Mouse (Mus musculus) ovary, adult 18-20 months (tissue): ENCODE measurements around the gene Uap1.

Experiments used
- DNase-seq: peaks from one replicate; pipeline ENCODE4 v3.0.0; 2022; ENCODE audit warnings: low spot score, mixed read lengths

The Uap1 gene

DNA sequence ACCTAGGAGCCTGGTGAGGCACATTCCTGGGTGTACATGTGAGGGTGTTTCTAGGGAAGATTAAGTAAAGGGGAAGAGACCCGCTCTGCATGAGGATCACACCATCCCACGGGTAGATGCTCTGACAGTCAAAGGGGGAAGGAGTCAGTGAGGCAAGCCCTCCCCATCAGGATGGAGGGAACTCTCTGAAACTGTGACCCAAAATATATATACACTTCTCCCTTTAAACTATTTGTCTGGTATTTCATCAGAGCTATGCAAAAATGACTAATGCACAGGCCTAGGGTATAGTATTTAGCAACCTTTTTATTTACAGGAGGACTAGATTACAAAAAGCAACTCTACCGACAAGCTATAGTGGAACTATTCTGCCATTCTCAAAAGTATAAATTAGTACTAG, 9.8 kb downstream of the Uap1 start:
- DNase-seq = no peak

DNA sequence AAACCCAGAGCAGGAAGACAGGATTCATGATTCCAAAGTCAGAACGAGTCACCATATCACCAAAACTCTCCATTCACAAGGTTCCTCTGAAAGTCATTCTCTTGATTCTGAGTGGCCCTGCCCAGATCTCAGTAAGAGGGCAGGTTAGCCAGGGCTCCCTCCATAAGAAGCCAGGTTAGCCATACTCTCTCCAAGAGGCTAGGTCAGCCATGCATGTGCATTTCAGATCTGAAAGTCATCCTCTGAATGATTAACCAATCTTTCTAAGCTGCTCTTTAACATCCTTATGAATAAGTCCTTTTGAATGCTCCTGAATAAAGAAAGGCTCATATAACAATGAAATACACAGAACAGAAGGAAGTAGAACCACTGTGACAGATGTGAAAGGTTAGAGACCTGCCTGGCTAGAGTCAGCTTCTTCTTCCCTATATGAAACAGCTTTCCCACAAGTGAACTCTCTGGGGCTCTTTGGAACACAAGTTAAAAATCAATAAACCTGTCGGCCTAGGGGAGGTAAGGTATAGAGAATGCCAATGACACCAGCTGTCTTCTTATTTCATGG, 10.6 kb downstream of the Uap1 start:
- DNase-seq = no peak

DNA sequence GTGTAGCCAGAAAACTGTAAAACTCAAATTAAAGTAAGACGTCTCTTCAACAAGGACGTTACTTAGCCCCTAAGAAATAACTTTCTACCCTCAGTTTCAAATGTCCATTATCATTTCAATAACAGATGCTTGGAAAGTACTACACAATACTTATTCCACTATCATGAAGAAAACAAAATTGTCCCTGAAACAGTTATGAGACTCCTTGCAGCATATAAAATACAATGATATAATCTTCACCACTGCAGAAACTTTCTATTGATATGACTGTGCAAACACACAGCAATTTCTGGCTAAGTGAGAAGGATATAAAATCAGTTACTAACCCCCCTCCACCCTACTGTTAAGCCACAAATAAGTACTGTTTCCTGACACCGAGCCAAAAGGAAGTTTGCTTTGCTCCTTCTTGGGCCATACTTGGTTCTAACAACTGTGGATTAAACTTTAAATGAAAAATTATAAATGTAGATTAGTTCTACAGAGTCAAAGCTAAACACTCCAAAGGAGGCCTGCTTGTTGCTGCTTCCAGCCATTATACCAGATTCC, 11.3 kb downstream of the Uap1 start:
- DNase-seq = no peak

DNA sequence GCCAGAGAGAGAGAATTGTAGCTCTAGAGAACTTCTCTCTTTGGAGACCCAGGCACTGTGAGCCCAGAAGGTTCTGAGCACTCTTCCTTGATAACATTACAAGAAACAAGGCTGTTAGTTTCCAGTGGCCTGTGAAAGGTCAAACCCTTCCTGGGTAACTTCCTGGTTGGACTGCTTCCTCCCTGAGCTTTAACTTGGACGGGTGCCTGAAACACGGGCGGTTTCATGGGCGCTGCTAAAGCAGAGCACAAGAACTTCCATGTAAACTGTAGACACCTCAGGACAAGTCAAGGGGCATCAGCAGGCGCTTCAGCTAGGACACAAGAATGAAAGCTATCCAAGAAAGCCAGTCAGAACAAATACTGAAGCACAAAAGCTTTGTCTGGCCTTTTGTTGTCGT, 12.9 kb downstream of the Uap1 start:
- DNase-seq = no peak

DNA sequence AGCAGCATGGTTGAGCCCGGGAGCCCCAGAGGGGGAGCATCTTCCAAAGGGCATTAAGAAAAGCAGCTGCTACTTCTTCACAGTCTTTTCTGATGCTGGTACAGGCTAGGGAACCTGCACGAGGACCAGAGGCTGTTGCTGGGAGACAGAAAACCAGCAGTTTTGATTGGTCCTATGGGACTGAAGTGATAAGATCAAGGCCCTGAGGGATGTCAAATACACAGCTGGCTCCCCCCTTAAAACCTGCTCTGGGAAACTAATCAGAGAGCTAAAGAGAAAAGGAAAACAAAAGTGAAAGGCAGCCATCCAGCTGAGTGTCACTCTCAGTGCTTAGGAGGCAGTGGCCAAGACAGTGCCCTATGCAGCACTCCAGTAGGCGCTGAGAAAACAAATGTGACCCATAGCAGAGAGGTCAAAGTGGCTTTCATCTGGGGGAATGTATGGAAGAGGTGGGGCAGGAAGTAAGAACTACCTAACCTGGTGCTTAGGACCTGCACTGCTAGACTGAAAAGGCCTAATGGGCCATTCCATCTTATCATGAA, 14.3 kb downstream of the Uap1 start:
- no peak for DNase-seq

DNA sequence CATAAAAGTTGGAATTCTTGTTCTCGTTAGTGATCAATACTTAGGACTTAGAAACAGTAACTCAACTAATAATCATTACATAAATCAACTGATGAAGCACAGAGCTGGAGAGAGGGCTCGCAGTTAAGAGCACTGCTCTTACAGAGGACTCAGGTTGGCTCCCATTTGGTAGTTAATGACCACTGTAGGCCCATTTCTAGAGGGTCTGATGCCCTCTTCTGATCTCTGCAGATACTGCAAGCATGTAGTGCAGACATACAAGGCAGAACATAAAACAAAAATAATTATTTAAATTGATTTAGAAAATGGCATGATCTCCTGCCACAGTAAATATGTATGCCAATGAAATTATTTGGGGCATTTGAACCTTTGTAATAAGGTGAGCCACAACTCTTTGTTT, 15.1 kb downstream of the Uap1 start:
- DNase-seq = no peak

DNA sequence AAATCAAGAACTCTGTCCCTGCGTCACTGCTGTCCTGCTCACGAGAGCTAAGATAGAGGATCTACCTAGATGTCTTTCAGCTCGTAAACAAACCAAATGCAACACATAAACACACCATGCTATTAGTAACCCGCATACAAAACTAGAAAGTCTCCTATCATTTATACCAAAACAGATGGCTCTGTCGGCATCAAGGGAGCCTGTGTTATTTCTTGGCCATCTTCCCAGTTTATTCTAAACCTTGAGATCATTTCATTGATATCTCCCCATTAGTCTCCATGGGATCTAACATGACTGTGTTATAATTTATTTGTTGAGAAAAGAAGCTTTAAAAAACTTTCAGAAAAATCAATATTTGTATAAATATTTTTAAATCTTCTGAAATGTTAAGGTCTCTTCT, 19.0 kb downstream of the Uap1 start:
- no peak for DNase-seq

DNA sequence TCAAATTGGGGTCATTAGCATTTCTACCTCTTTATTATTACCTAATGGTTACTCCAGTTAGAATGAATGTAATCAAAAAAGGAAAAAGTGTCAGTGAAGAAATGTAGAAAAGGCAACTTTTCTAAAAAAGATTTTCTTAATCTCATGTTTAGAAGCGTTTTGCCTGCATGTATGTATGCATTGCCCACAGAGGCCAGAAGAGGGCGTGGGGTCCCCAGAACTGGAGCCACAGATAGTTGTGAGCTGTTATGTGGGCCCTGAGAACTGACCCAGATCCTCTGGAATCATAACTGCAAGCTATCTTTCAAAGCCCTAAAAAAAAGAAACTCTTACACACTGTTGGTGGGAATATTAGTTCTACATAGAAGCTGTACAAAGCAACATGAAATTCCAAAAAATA, 19.5 kb downstream of the Uap1 start:
- no peak for DNase-seq

DNA sequence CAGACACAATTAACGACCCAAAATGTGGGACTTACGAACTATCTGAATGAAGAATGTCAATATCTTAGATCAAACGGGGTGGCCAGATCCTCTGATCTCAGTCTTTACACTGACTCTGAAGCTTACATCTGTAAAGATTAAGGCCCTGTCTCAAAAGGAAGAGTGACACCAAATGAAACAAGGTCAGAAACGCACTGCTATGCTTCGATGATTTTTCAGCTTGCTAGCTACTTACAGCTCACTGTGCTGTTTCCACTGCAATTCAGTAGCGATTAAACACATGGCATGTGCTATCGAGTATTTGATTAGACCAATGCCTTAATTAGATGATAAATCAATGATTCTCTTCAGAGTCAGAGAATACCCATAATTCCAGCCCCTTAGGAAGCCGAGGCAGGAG, 20.8 kb downstream of the Uap1 start:
- no peak for DNase-seq

DNA sequence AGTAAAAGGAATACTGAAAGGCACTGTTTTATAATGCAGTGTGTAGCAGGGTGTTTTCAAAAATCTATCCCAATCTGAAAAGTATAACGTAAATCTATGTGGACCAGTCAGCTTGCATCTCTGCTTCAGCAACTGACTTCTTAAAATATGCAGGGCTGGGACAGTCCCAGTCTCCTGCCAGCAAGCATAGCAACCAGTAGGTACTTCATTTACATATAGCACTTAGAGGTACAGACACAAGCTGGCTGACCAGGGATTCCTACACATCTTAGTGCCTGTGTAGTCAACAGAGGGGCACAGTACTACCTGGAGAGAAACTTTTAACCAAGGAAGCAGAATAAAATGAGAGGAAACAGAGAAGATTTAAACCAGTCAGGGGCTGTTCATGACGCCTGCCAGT, 22.2 kb downstream of the Uap1 start:
- no peak for DNase-seq

DNA sequence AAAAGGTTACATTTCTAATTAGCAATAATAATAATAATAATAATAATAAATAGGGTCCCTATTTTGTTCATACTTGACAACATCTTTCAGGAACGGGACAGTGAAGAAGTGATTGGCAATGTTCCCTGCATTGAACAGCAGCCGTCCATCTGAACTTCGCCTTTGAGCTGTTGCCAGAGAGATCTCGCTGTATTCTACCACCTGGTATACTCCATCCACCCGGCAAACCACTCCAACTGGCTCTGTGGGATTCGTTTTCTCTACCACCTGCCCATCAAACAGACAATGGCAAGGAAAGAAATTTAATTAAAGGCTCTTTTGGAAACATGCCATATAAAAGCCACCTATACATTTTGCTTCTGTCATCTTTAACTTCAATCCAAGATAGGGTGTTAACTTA, 23.9 kb downstream of the Uap1 start:
- no peak for DNase-seq

DNA sequence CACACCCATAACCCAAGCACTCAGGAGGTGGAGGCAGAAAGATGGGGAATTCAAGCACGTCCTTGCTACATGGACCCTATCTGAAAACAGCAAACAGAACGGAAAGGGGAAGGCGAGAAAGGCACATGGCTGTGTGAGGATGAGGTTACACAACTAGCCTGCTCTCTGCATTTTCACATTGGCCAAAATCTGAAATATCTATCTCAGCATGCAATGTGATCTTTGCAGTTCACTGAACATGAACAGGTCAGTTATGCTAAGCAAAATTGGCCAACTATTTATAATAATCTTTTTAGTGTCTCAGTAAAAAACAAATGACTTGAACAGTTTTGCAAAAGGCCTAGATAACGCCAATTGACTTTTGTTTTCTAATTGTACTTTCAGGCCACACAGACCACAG, 25.0 kb downstream of the Uap1 start:
- no peak for DNase-seq

DNA sequence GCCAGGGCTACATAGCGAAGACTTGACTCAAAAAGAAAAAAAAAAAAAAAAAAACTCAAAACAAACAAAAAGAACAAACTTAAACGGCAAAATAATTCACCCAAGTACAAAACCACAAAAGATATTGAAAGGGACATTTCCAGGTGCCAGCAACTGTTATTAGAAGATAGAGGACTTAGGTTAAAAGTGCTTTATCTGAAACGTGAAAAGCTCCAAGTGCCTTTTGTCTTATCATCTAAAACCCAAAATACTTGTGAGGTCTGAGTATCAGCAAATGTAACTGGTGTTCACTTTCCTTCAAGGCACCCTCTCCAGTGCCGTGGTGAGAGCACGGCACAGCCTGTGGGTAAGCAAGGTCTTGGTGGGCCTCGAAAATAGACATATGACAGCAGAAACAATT, 26.2 kb downstream of the Uap1 start:
- DNase-seq = no peak

DNA sequence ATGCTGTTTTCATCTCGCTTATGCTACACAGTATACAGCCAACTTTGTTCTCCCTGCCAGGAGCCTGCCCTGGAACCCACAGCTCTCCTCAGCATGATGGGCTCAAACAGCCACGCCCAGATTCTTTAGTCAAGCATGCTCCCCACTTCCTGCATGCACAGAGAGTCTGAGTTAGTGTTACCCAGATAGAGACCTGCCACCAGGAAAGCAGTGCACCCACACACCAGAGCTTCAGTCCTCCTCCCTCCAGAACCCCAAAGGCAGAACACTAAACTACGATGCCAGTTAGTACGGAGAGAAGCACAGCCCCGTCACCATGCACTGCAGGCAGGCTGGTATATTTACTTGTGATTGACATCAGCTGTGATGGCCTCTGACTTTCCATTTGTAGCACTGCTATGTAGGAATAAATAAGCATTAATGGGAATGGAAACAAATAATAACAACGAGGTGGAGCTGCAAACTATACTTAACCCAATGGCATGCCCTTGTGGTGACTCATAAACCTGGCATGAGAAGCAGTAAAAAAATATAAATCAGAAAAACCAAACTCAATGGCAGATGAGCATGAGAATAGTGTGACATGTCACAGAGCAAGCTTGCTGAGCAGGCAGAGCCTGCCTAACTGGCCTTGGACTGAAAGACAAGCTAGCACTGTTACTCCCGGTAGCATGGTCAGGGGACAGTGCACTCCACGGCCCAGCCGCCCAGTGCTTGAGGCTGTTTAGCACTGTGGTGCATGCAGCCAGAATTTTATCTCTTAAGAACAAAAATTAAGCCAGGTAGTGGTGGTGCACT, 26.9 kb downstream of the Uap1 start:
- DNase-seq = no peak

DNA sequence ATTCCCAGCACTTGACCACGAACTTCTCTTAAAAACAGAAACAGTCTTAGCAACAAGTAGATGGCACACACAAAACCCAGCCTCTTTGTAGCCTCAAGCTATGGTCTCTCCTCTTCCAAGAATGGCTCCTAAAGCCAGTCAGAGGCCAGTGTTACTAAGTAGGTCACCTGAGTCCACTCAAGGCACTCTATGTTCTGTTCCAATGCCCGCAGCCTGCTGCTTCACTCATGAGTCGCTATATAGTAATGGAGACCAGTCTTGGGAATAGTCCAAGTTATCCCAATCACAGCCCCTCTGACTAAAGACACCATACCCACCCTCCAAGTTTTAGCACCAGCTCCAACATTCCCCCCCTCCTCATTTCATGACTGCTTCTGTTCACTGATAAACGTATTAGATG, 29.2 kb downstream of the Uap1 start:
- no peak for DNase-seq

DNA sequence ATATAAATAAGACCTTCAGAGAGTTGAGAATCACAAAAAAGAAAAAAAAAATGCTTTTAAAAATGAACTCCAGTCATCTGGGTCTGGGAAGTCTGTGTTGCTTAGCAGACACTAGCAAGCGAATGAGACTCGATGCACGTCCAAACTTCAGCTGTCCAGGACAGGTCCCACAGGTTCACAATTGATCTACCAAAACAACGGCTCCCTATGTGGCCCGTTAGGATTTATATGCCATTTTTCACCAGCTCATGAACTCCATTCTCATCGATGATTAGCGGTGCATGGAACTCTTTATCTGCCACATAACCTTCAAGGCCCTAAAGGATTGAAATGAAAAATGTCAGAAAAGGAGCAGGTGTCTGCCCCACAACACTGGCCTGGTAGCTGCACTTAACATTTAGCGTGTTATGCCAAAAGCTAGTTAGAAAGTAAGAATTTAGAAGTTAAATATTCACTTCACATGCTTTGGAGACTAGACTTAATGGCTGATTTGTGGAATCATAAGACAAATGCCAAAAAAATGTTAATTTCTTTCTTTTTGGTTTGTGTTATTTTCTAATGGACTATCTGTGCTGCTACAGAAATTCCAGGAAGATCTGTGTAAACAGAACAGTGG, 32.4 kb downstream of the Uap1 start:
- DNase-seq = no peak

DNA sequence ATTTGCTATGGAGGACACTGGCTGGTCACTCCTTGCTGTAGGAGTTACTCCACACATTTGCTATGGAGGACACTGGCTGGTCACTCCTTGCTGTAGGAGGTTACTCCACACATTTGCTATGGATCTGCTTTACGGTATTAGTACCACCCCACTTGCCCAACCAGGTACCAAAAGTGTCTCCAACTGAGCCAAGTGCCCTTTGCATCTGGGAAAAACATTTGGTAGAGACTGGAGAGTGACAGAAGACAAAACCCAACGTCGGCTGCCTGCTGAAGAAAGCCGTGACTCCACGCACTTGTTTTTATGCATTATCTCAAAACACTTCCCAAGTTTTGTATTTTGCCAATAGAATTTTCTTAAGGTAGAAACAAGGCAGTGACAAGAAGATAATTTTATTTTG, 33.1 kb downstream of the Uap1 start:
- DNase-seq = no peak

DNA sequence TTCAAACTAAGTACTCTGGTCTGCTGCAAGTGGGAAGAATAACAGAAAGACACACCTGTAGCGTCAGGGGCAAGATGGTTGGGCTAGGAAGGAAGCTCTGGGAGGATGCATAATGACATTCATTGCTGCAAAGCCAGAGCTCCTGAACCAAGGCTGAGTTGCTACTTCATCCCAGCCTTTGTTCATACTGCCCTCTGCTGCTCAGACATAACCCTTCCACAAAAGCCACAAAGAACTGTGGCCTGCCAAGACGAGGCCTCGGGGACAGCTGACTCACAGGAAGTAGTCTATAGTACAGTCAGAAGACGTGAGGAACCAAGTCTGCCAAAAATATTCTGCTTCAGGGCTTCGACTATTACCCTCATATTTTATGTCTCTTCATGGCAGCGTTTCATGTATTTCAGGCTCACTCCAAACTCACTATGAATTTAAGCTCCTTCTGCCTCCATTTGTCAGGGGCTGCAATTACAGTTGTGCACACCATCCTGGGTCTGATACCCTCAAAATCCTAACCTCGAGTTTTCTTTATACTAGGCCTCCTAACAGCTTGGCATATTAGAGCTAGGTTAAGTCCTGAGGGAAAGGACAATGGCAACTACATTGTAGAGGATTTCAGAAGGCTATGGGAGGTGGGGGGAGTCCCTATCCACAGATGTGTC, 38.3 kb downstream of the Uap1 start:
- peak; percentile 54 for DNase-seq

DNA sequence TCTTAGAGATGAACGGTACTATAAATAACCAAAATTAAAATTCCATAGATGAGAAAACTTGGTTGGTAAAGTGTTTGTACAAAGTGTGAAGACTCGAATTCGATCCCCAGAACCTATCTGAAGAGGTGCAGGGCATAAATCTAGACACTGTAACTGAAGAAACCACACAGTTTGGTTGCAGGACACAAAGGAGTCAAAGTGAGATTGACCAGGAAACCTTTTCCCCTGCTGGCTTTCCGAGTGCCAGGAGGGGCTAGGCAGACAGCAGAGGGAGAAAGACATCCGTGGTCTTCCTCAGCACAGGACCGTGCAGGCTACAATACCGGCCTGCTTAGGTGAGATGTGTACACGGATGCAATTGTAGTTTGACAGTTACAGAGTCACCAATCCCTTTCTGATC, 40.5 kb downstream of the Uap1 start:
- no peak for DNase-seq

DNA sequence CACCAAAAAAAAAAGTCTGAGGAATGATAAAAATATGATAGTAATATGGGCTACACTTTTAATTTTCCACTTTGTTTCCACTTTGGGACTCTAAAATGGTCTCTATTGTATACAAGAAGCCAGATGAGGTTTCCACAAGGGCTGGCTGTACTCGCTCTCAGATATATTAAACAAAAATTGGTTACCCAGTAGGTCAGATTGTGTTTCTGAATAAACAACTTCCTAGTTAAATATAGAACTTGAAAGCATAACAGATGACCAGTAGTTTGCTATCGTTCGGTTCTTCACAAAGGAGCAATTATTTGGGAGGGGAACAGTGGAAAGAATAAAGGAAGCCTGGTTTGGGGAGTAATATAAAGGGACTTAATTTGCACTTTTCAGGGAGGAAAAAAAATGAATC, 43.8 kb downstream of the Uap1 start:
- DNase-seq = no peak

DNA sequence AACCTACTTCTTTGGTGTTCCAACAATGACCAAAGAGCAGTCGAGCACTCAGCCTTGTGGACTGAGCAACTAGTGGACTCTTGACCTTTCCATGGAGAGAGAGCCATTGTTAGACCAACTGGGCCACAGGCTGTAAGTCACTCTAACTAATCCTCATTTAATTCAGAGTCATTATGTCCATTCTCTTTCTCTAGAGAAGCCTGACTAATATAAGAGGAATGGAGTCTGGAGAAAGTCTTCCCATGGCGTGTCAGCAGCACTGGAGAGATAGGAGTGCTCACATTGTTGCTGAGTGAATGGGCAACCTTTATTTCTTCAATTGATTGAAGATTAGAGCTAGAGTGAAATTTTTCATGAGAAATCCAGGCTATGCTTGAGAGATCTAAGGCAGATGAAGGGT, 50.1 kb downstream of the Uap1 start:
- DNase-seq = no peak

DNA sequence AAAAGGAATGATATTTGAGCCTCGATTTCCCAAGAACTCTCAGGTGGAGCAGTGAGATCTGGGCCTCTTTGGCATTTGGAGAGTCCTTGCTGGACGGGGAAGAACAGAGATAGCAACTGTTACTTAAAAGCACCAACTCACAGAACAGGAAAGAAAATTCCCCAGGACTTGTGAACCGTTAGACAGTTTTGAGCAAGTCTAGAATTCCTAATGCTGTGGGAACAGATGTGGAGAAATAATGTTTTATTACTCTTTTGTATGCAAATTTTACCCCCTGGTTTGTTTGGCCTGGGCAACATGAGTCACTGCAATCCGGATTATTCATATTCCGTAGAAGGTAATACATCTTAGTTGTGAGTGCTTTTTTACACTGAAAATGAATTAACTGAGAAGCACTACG, 61.1 kb downstream of the Uap1 start:
- DNase-seq = no peak

DNA sequence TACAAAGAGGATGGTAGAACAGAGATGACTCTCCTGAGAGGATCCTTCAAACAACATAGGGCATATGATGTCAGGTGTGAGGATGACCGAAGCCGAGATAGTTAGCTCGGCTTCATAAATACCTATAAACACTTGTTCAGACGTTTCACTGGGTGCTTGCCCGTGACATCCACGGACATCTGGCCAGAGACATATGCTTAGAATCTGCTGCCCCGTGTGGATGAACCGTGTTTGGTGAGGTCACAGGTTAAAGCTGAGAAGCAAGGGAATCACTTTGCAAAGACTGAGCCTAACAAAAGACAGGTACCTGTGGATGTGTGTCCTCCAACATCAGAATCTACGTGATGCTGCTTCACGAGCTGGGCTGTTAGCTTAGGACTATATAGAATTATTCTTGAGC, 62.5 kb downstream of the Uap1 start:
- DNase-seq = no peak
